Mouse (Mus musculus) embryonic facial prominence, embryonic 11.5 days (tissue): Measurements from ENCODE around the gene Gm45783. TPM values are rescaled to one million over a fixed set of nuclear protein-coding genes. Genes with fewer than 3 reads are reported as not detected.
A peak's percentile ranks its signal among the peaks of the same experiment; 100 is the strongest.
"Not testable (repeated sequence)": the region's sequence is repeated elsewhere in the genome, so short reads cannot be mapped to it uniquely, and the experiment has no call there.

Source experiments
- ATAC-seq: fragments of 200-750 bp; cut with Nextera tagmentation; replicated peaks from 2 replicates; pipeline ENCODE4 v1.8.0; 2017; ENCODE audit warnings: low read depth; ENCODE audit not compliant: insufficient number of reproducible peaks, low FRiP score, low TSS enrichment
- DNase-seq: peaks from one replicate; pipeline ENCODE4 v3.0.0-alpha.2; 2015; ENCODE audit warnings: low spot score
- H3K27ac ChIP-seq: fragments of 300-500 bp; sonication (generic); replicated peaks from 2 replicates; pipeline ENCODE4 v1.5.1; 2014; ENCODE audit warnings: mild to moderate bottlenecking, low read depth, low read length, control low read depth
- H3K27me3 ChIP-seq: fragments of 300-500 bp; sonication (generic); 2 replicates; pipeline ENCODE4 v1.6.1; 2014; ENCODE audit warnings: mild to moderate bottlenecking, low read length, moderate library complexity, mixed read lengths; ENCODE audit not compliant: control insufficient read depth, insufficient read depth
- H3K36me3 ChIP-seq: fragments of 300-500 bp; sonication (generic); replicated peaks from 2 replicates; pipeline ENCODE4 v1.6.1; 2014; ENCODE audit warnings: low read depth, mild to moderate bottlenecking, low read length, moderate library complexity, mixed read lengths; ENCODE audit not compliant: control insufficient read depth, insufficient read depth
- H3K4me1 ChIP-seq: fragments of 300-500 bp; sonication (generic); 2 replicates; pipeline ENCODE4 v1.6.1; 2014; ENCODE audit warnings: low read length, mixed read lengths; ENCODE audit not compliant: control insufficient read depth, insufficient read depth
- H3K4me2 ChIP-seq: fragments of 300-500 bp; sonication (generic); 2 replicates; pipeline ENCODE4 v1.6.1; 2014; ENCODE audit warnings: low read depth, mild to moderate bottlenecking, control low read depth, low read length, moderate library complexity
- H3K4me3 ChIP-seq: fragments of 300-500 bp; sonication (generic); 2 replicates; pipeline ENCODE4 v1.5.1; 2014; ENCODE audit warnings: low read depth, low read length, control low read depth
- H3K9ac ChIP-seq: fragments of 300-500 bp; sonication (generic); replicated peaks from 2 replicates; pipeline ENCODE4 v1.6.1; 2014; ENCODE audit warnings: mild to moderate bottlenecking, control low read depth, low read length
- H3K9me3 ChIP-seq: fragments of 300-500 bp; sonication (generic); replicated peaks from 2 replicates; pipeline ENCODE4 v1.6.1; 2016; ENCODE audit warnings: mild to moderate bottlenecking, low read length, inconsistent platforms, mixed read lengths; ENCODE audit not compliant: control insufficient read depth
- WGBS: fragments of 180-500 bp; shearing (Covaris S2); extraction: QIAGEN DNeasy Blood & Tissue Kit; methylation state at CpG from one replicate; pipeline ENCODE4 v1.1.7; 2014; 5-methylcytosine and 5-hydroxymethylcytosine counted together
- microRNA-seq: library from miRNA; unstranded; fragments of <30 nt; microRNA quantifications from one replicate; pipeline ENCODE4, GENCODE M21; 2016; ENCODE audit warnings: borderline number of aligned reads
- polyA plus RNA-seq: library from polyadenylated mRNA; unstranded; fragments of >200 nt; fragmentation: Nextera tagmentation; extraction: Ambion mirVana; gene quantifications from 2 replicates; pipeline ENCODE4 v1.2.1, GENCODE M21; 2014

Gm45783 gene
- polyA plus RNA-seq: not detected in 2 replicates

GRCm38 (mm10) chr7:7374431-7374830 is at the start of gene Gm45783:
TSS of gene Gm45783 (minus strand) at chr7:7374573.
- not testable (repeated sequence) for H3K9ac ChIP-seq, H3K9me3 ChIP-seq, H3K36me3 ChIP-seq, H3K4me2 ChIP-seq, DNase-seq, H3K27me3 ChIP-seq, ATAC-seq, H3K4me3 ChIP-seq, H3K27ac ChIP-seq, H3K4me1 ChIP-seq
- 47% methylated on average over 12 of the region's 12 CpGs for WGBS

GRCm38 (mm10) chr7:7399603-7400002 is 25.2 kb upstream of the Gm45783 start, which contains the start of gene Vmn2r31:
TSS of gene Vmn2r31 (minus strand) at chr7:7399703.
- not testable (repeated sequence) for H3K27me3 ChIP-seq, H3K4me3 ChIP-seq, ATAC-seq, H3K36me3 ChIP-seq, H3K4me1 ChIP-seq, H3K4me2 ChIP-seq, DNase-seq, H3K27ac ChIP-seq, H3K9me3 ChIP-seq, H3K9ac ChIP-seq

GRCm38 (mm10) chr7:7337509-7337908 is 36.9 kb downstream of the Gm45783 start, which contains the start of gene Vmn2r30:
TSS of gene Vmn2r30 (minus strand) at chr7:7337609.
- H3K27ac ChIP-seq, ATAC-seq: not testable (repeated sequence)
- no CpG with 5 or more reads among the region's 1 CpGs for WGBS

GRCm38 (mm10) chr7:7295595-7295994 is 78.8 kb downstream of the Gm45783 start:
- Histone ChIP-seq H3K9me3 (no peaks in the 10 kb centered on the region), H3K9ac (no peak overlapping the region), H3K4me3 (no peak overlapping the region), H3K27me3 (no peaks in the 10 kb centered on the region), H3K27ac (no peak overlapping the region), H3K4me2 (no peak overlapping the region), H3K36me3 (no peaks in the 10 kb centered on the region; the same call in 1 of the 2 replicates), H3K4me1 (no peaks in the 10 kb centered on the region)
- WGBS: 89% methylated on average over 16 of the region's 16 CpGs
- ATAC-seq: no peak
- DNase-seq: peak; percentile 25

More at GRCm38 (mm10) chr7:7337509-7337908, 36.9 kb downstream of the Gm45783 start, which contains the start of gene Vmn2r30:
- not testable (repeated sequence) for H3K4me2 ChIP-seq, H3K9me3 ChIP-seq, DNase-seq, H3K4me3 ChIP-seq, H3K36me3 ChIP-seq, H3K4me1 ChIP-seq, H3K27me3 ChIP-seq, H3K9ac ChIP-seq

Small RNA genes within 50 kb of the gene (microRNA-seq; reads per million reads assigned to microRNA genes)
- gene Mir5620: not detected

Other genes with a start within 250 kb of the Gm45783 start
- gene Zfp773, start 237.8 kb downstream of the Gm45783 start, polyA plus RNA-seq: 4.4 and 4.7 TPM in 2 replicates
- gene Zfp418, start 203.2 kb downstream of the Gm45783 start, polyA plus RNA-seq: 3.0 and 4.5 TPM in 2 replicates
- 10.8 and 11.5 TPM in 2 replicates for gene Zfp772, start 164.6 kb downstream of the Gm45783 start, polyA plus RNA-seq
- 0.27 and 0.45 TPM in 2 replicates for gene Vmn2r29, start 127.2 kb downstream of the Gm45783 start, polyA plus RNA-seq
- 2.5 and 3.0 TPM in 2 replicates for gene Gm45844, start 96.3 kb downstream of the Gm45783 start, polyA plus RNA-seq
- 36.5 and 41.4 TPM in 2 replicates for gene Clcn4, start 73.7 kb downstream of the Gm45783 start, polyA plus RNA-seq
- not detected in 2 replicates for gene Vmn2r30, start 37.0 kb downstream of the Gm45783 start, polyA plus RNA-seq
- not detected in 2 replicates for gene Vmn2r31, start 25.1 kb upstream of the Gm45783 start, polyA plus RNA-seq
- gene Vmn2r32, start 105.4 kb upstream of the Gm45783 start, polyA plus RNA-seq: not detected in 2 replicates
- not detected in 2 replicates for gene Vmn2r33, start 192.2 kb upstream of the Gm45783 start, polyA plus RNA-seq